Mouse (Mus musculus): ENCODE measurements around the gene Gm20604. TPM values are rescaled to one million over a fixed set of nuclear protein-coding genes. Genes with fewer than 3 reads are reported as not detected.

Gm20604 gene
- polyA plus RNA-seq, 1 experiment from 2014 or later: 31.0 TPM

DNA sequence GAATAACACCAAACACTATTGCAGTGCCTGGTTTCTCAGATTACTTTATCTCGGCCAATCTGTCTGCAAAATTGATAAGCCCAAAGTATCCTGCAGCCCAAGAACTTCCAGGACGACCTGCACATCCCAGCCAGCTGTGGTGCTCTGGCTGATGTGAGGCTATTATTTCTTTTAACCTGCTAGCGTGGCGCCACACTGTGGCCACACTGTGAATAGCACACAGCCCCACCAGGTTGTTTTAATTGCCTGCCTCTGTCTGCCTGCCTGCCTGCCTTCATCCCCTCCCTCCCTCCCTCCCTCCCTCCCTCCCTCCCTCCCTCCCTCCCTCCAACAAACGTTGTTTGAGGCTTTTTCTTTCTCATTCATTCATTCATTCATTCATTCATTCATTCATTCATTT, 25.1 kb downstream of the Gm20604 start:
- WGBS: 11% methylated on average over 5 of the region's 5 CpGs

DNA sequence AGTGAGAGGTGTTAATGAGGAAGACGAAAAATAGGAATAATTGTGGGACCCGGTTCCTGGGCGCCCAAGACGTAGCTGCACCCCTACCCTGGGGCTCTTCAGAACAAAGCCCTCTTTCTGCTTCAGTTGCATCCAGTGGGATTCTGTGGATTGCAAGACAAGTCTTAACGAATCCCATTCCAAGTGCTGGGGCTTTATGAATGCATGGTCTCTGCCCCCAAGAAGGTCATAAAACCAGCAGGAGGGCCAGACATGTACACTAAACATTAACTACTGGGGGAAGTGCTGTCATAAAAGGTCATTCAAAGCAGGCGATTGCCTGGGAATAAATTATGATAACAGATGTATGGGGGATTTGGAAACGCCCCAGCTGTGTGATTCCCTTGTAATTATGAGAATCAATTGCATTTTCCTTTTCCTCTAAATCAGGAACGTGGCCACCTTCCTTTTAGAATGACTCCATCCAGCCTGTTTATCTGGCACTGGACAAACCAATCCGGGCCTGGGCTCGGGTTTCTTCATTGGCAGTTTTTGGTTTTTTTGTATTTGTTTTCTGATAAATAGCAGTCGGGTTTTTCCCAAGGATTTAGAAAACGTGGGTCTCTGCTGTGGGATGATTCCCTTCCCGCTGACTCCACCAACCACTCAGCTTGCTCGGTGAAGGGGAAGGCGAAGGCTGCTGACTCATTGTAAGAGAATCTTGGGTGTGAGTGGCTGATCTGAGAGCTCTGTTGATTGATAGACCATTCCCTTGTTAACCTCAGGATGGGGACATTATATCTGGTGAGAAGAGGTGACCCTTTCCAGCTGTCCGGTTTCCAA, 27.5 kb downstream of the Gm20604 start:
- DNase-seq (ENCODE audit: low spot score): no peak
- H3K4me1 ChIP-seq: peaks cover 25% of the 10 kb centered on the region
- no peaks in the 10 kb centered on the region for H3K27me3 ChIP-seq (replicated peaks; ENCODE audit: low read depth, poor library complexity, severe bottlenecking)
- peak overlapping the region; percentile 92 for H3K27ac ChIP-seq (replicated peaks)
- H3K4me3 ChIP-seq: peak overlapping the region; percentile 47
- no peaks in the 10 kb centered on the region for H3K36me3 ChIP-seq (replicated peaks)
- H3K9me3 ChIP-seq: no peaks in the 10 kb centered on the region
- WGBS: 47% methylated on average over 16 of the region's 16 CpGs

More for the DNA sequence above, 25.1 kb downstream of the Gm20604 start:
- no peaks in the 10 kb centered on the region for H3K36me3 ChIP-seq (replicated peaks)
- no peaks in the 10 kb centered on the region for H3K27me3 ChIP-seq (replicated peaks; ENCODE audit: low read depth, poor library complexity, severe bottlenecking)
- H3K4me3 ChIP-seq: no peak overlapping the region
- no peaks in the 10 kb centered on the region for H3K9me3 ChIP-seq
- H3K27ac ChIP-seq (replicated peaks): no peak overlapping the region
- peak; percentile 81 for DNase-seq (ENCODE audit: low spot score)
- peaks cover 25% of the 10 kb centered on the region for H3K4me1 ChIP-seq

DNA sequence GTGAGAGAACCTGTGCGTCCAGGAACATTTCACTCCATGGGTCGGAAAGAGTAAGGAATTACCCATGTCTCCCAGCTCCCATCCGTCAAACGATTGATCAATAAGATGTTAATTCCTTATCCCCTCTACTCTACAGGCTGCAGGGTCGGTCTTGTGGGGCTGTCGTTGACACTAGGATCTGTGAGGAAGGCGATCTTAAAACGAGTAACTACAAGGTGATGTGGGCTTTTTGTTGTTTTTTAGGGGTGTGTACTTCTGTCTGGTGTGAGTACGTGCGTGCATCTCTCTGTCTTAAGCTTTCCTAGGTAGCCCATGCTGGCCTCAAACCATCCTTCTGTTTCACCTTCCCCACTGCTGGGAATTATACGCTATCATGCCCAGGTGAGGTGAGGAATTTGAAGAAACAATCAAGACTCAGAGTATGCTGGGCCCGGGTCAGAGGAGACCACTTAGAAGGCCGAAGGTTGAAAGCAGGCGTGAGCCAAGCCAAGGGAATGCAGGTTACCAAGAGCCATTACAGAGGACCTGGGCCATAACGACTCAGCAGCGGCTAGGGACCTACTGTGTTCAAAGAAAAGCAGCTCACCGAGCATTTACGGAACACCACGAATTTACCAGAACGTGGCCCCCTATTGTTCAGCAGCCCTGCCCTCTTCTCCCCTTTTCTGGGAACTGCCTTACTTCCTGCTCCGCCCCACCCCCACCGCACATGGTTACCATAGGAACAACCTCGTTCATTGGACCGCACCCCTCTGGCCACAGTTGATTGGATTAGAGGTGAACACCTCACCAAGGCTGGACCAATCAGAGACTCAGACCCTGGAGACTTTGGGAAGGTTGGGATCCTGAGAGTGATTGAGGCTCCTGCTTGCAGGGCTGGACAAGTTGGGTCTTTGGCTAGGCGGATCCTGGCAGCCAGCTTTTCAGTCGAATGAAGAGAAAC, 28.3 kb downstream of the Gm20604 start:
- H3K27ac ChIP-seq (replicated peaks): peak overlapping the region; percentile 92
- H3K36me3 ChIP-seq (replicated peaks): no peaks in the 10 kb centered on the region
- H3K9me3 ChIP-seq: no peaks in the 10 kb centered on the region
- peak; percentile 94 for DNase-seq (ENCODE audit: low spot score)
- H3K4me1 ChIP-seq: peaks cover 25% of the 10 kb centered on the region
- no peaks in the 10 kb centered on the region for H3K27me3 ChIP-seq (replicated peaks; ENCODE audit: low read depth, poor library complexity, severe bottlenecking)
- peak overlapping the region; percentile 47 for H3K4me3 ChIP-seq
- WGBS: 33% methylated on average over 26 of the region's 26 CpGs

DNA sequence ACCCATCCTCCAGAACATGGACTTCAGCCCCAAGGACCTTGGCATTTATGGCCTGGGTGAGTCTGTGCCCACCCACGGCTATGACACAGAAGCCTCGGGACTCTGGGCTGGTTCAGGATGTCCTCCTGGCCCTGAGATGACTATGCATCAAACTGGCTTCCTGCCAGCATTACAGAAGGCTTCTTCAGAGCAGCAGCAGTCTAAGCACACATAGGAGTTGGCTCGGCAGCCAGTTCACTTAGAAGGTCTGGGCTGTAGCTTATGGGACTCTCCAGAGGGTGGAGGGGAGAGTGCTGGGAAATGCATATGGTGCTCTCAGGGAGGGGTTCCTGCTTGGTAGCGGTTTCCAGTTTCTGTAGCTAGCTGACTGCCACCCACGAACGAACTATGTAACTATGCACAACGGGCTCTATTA, 32.7 kb downstream of the Gm20604 start:
- no peaks in the 10 kb centered on the region for H3K27me3 ChIP-seq (replicated peaks; ENCODE audit: low read depth, poor library complexity, severe bottlenecking)
- no peaks in the 10 kb centered on the region for H3K36me3 ChIP-seq (replicated peaks)
- WGBS: 83% methylated on average over 7 of the region's 7 CpGs
- peaks cover 24% of the 10 kb centered on the region for H3K4me1 ChIP-seq
- H3K27ac ChIP-seq (replicated peaks): no peak overlapping the region
- no peaks in the 10 kb centered on the region for H3K9me3 ChIP-seq
- no peak overlapping the region for H3K4me3 ChIP-seq
- no peak for DNase-seq (ENCODE audit: low spot score)

DNA sequence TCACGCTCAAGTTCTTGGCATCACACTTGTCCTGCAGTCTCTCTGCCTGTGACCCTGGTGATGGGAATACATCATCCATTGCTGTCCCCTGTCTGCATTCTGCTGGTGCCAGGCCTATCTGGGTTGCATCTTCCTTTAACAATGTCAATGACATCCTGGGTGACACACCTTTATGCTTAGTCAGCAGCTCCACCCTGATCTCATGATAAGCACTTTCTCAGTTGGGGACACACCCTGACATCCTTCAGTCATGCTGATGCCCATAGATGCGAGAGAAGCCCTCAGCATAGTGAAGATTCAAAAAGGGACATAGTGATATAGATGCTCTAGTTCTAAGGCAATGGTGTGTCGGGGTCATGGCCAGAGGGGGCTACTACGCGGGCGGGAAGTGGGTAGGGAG, 33.3 kb downstream of the Gm20604 start:
- no peak for DNase-seq (ENCODE audit: low spot score)
- whole genome bisulfite sequencing: 91% methylated on average over 6 of the region's 6 CpGs
- no peaks in the 10 kb centered on the region for H3K9me3 ChIP-seq
- no peaks in the 10 kb centered on the region for H3K27me3 ChIP-seq (replicated peaks; ENCODE audit: low read depth, poor library complexity, severe bottlenecking)
- H3K4me3 ChIP-seq: no peak overlapping the region
- no peaks in the 10 kb centered on the region for H3K36me3 ChIP-seq (replicated peaks)
- no peak overlapping the region for H3K27ac ChIP-seq (replicated peaks)
- H3K4me1 ChIP-seq: peaks cover 18% of the 10 kb centered on the region

GRCm38 (mm10) chr12:102723861-102724260, 34.6 kb downstream of the Gm20604 start:
- H3K36me3 ChIP-seq (replicated peaks): no peaks in the 10 kb centered on the region
- no peak overlapping the region for H3K27ac ChIP-seq (replicated peaks)
- H3K9me3 ChIP-seq: no peaks in the 10 kb centered on the region
- DNase-seq (ENCODE audit: low spot score): no peak
- 77% methylated on average over 6 of the region's 6 CpGs for WGBS
- H3K27me3 ChIP-seq (replicated peaks; ENCODE audit: low read depth, poor library complexity, severe bottlenecking): no peaks in the 10 kb centered on the region
- peaks cover 17% of the 10 kb centered on the region for H3K4me1 ChIP-seq
- no peak overlapping the region for H3K4me3 ChIP-seq

GRCm38 (mm10) chr12:102722966-102723365, 35.5 kb downstream of the Gm20604 start:
- H3K27ac ChIP-seq (replicated peaks): no peak overlapping the region
- H3K4me3 ChIP-seq: no peak overlapping the region
- no peak for DNase-seq (ENCODE audit: low spot score)
- no peaks in the 10 kb centered on the region for H3K27me3 ChIP-seq (replicated peaks; ENCODE audit: low read depth, poor library complexity, severe bottlenecking)
- H3K36me3 ChIP-seq (replicated peaks): no peaks in the 10 kb centered on the region
- 72% methylated on average over 8 of the region's 8 CpGs for WGBS
- H3K9me3 ChIP-seq: no peaks in the 10 kb centered on the region
- H3K4me1 ChIP-seq: peaks cover 17% of the 10 kb centered on the region

- peak overlapping the region; percentile 40; the same call in 1 of the 2 replicates for H3K27ac ChIP-seq (replicated peaks)
- H3K9me3 ChIP-seq: no peaks in the 10 kb centered on the region
- H3K4me1 ChIP-seq: peaks cover 17% of the 10 kb centered on the region
- no peaks in the 10 kb centered on the region for H3K27me3 ChIP-seq (replicated peaks; ENCODE audit: low read depth, poor library complexity, severe bottlenecking)
- H3K36me3 ChIP-seq (replicated peaks): no peaks in the 10 kb centered on the region
- H3K4me3 ChIP-seq: no peak overlapping the region
- no peak for DNase-seq (ENCODE audit: low spot score)
- 64% methylated on average over 11 of the region's 11 CpGs for WGBS
Measured at GRCm38 (mm10) chr12:102722451-102722850, 36.0 kb downstream of the Gm20604 start.

- Histone ChIP-seq H3K4me1 (peaks cover 17% of the 10 kb centered on the region), H3K27ac (replicated peaks) (no peak overlapping the region), H3K36me3 (replicated peaks) (no peaks in the 10 kb centered on the region), H3K9me3 (no peaks in the 10 kb centered on the region), H3K27me3 (replicated peaks; ENCODE audit: low read depth, poor library complexity, severe bottlenecking) (no peaks in the 10 kb centered on the region), H3K4me3 (no peak overlapping the region)
- WGBS: 31% methylated on average over 13 of the region's 13 CpGs
- peak; percentile 71 for DNase-seq (ENCODE audit: low spot score)
Measured at GRCm38 (mm10) chr12:102719552-102720315, 38.7 kb downstream of the Gm20604 start.

DNA sequence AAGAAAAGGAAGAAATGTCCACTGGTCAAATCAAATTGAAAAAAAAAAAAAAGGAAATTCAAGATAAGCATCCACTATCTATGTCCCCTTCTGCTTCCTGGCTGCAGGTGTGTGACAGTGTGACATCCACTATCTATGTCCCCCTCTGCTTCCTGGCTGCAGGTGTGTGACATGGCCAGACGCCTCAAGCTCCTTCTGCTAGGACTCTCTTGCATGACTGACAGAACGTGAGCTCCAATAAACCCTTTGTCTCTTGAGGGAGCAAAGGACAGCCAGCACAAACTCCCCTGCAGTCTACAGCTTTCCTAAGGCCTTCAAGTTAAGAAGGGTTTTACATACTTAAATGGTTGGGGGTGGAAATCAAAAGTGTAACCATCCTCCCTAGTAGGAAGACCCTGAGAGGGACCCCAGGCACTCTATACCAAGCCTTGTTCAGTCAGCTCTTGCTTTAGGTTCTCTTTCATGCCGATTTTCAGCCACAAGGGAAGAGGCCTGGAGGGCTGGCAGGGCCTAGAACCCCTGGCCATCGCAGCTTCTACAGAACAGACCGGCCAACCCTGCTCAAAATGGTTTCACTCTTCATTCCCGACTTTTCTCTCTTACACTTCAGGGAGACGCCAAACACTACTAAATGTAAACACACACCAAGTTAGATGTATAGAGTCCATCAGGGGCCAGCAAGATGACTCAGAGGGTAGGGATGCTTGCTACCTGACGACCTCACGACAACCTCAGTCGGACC, 43.6 kb downstream of the Gm20604 start:
- DNase-seq (ENCODE audit: low spot score): no peak
- Histone ChIP-seq H3K4me1 (peaks cover 19% of the 10 kb centered on the region), H3K4me3 (no peak overlapping the region), H3K9me3 (no peaks in the 10 kb centered on the region), H3K27me3 (replicated peaks; ENCODE audit: low read depth, poor library complexity, severe bottlenecking) (no peaks in the 10 kb centered on the region), H3K36me3 (replicated peaks) (no peaks in the 10 kb centered on the region), H3K27ac (replicated peaks) (no peak overlapping the region)
- WGBS: 84% methylated on average over 10 of the region's 10 CpGs

DNA sequence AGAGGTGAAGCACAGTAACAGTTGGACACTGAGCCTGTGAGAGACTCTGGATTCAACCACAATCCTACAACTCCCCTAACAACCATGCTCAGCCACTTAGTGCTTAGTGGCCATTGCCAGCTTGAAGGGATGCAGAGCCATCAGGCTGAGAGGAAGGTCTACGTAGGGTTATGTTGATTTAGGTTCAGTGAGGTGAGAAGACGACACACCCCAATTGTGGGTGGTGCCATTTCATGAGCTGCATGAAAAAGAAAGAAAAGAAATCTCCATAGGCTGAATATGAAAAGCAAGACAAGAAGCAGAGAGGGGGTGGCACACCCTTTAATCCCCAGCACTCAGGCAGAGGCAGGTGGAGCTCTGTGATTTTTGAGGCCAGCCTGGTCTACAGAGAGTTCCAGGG, 44.4 kb downstream of the Gm20604 start:
- DNase-seq (ENCODE audit: low spot score): no peak
- Histone ChIP-seq H3K36me3 (replicated peaks) (no peaks in the 10 kb centered on the region), H3K4me3 (no peak overlapping the region), H3K9me3 (no peaks in the 10 kb centered on the region), H3K27me3 (replicated peaks; ENCODE audit: low read depth, poor library complexity, severe bottlenecking) (no peaks in the 10 kb centered on the region), H3K4me1 (peaks cover 13% of the 10 kb centered on the region), H3K27ac (replicated peaks) (no peak overlapping the region)
- WGBS: 79% methylated on average over 2 of the region's 2 CpGs

Measured in embryonic facial prominence, embryonic 10.5 days (tissue).